Mouse (Mus musculus): ENCODE data around the gene Patj. TPM values are rescaled to one million over a fixed set of nuclear protein-coding genes. Genes with fewer than 3 reads are reported as not detected.

Patj gene
- total RNA-seq, 2 experiments from 2014 or later: 3.0 to 6.1 TPM

Small RNAs within 50 kb of the gene (microRNA-seq; reads per million reads assigned to microRNA genes)
- gene Gm22625 (ENCODE audit: borderline number of aligned reads in 2 of 2) (0 reads per million in 2 experiments), gene Gm26154 (ENCODE audit: borderline number of aligned reads in 2 of 2) (0 reads per million in 2 experiments)

Other genes starting within 250 kb of the Patj start
- 10 to 100 TPM; 35.9 to 40.5 TPM for gene Tm2d1, start 12.5 kb upstream of the Patj start, total RNA-seq (2021)

Data from adrenal gland, adult 18-20 months (tissue).